ENCODE assay signal across 20 mouse cellular contexts in the genomic region with DNA sequence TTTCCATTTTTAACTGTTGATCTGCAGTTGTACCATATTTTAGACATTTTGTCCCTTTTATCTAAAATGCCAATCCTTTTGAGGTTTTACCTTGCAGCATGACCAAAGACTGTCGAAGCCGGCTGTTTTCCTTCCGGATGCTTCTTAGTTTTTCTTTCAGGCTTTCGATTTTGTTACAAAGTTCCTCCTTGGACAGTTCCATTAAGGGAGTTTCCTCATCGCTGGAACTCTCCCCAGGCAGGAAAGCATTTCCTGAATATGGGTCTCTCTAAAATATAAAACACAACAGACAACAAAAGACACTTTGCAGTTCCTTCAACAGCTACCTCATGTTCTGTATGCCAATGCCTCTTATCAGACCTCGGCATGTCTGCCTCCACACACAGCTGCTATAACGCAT.
"Had no signal": no experiment of that assay in that cellular context is flagged by ENCODE, and none has a peak within 500 bp of the region (broad histone marks: within the 10 kb centered on the region; RNA-seq: fewer than 3 reads in every experiment).

No protein-coding gene starts in this region.

- H3K9me3 ChIP-seq: kidney, embryonic 15.5 days; liver, embryonic 13.5 days; midbrain, embryonic 10.5 days; midbrain, embryonic 13.5 days; neural tube, embryonic 13.5 days; stomach, embryonic 15.5 days had no signal

- ATAC-seq: midbrain, embryonic 13.5 days; midbrain, embryonic 16.5 days had no signal

- H3K36me3 ChIP-seq: kidney, embryonic 15.5 days; liver, embryonic 13.5 days; midbrain, embryonic 10.5 days; midbrain, embryonic 13.5 days; neural tube, embryonic 13.5 days; stomach, embryonic 15.5 days had no signal

- H3K4me1 ChIP-seq: kidney, embryonic 15.5 days; liver, embryonic 13.5 days; midbrain, embryonic 10.5 days; midbrain, embryonic 13.5 days; neural tube, embryonic 13.5 days; stomach, embryonic 15.5 days had no signal

- H3K9ac ChIP-seq: kidney, embryonic 15.5 days; liver, embryonic 13.5 days; midbrain, embryonic 13.5 days; neural tube, embryonic 13.5 days; stomach, embryonic 15.5 days had no signal

- H3K27ac ChIP-seq: kidney, embryonic 15.5 days; left cerebral cortex, adult 2 months; liver, embryonic 13.5 days; midbrain, embryonic 10.5 days; midbrain, embryonic 13.5 days; neural tube, embryonic 13.5 days; stomach, embryonic 15.5 days had no signal

- DNase-seq: kidney, postnatal 10 days; kidney, postnatal 36 days; layer of hippocampus, postnatal 36 days; liver, embryonic 13.5 days; lung, adult 2 months; retina, postnatal 1 day; right cerebral cortex, postnatal 25 days; spleen, adult 18-20 months; thymus, adult 2 months; thymus, postnatal 14 days; thymus, postnatal 4 days had no signal

- H3K27me3 ChIP-seq: kidney, embryonic 15.5 days; liver, embryonic 13.5 days; megakaryocyte, embryonic 14.5 days; midbrain, embryonic 13.5 days; neural tube, embryonic 13.5 days; stomach, embryonic 15.5 days had no signal

- H3K4me2 ChIP-seq: kidney, embryonic 15.5 days; liver, embryonic 13.5 days; midbrain, embryonic 13.5 days; neural tube, embryonic 13.5 days; stomach, embryonic 15.5 days had no signal

- H3K4me3 ChIP-seq: kidney, embryonic 15.5 days; left cerebral cortex, adult 2 months; liver, embryonic 13.5 days; megakaryocyte, embryonic 14.5 days; midbrain, embryonic 10.5 days; midbrain, embryonic 13.5 days; myocyte; neural tube, embryonic 13.5 days; stomach, embryonic 15.5 days had no signal
